Mouse (Mus musculus): Measurements from ENCODE around the gene Aldh2.
A peak's percentile ranks its signal among the peaks of the same experiment; 100 is the strongest.

DNA sequence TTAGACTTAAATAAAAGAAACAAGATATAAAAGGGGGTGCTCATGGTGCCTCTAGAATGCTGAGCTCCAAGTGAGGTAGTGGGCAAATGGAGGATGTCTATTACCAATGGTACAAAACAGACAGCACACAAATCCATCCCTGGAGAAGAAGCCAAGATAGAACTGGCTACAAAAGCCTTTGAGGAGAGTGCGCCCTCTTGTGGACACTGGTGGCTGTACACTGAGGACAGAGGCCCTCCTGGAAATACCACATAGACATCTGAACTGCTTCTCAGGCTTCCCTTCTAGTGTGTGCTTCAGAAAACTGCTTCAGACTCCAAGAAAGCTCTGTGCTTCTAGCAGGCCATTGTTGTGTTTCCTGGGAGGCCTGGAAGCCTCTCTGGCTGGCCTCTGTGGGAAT is 34.2 kb upstream of the Aldh2 start:
- TF ChIP-seq CTCF (IDR thresholded peaks at IDR 0.05; ENCODE audit: control insufficient read depth, insufficient read depth, insufficient read length) (peak; percentile 57), USF1 (IDR thresholded peaks at IDR 0.05; ENCODE audit: low read depth) (no peak)

Measured in C2C12 (cell line).